In the genomic region with DNA sequence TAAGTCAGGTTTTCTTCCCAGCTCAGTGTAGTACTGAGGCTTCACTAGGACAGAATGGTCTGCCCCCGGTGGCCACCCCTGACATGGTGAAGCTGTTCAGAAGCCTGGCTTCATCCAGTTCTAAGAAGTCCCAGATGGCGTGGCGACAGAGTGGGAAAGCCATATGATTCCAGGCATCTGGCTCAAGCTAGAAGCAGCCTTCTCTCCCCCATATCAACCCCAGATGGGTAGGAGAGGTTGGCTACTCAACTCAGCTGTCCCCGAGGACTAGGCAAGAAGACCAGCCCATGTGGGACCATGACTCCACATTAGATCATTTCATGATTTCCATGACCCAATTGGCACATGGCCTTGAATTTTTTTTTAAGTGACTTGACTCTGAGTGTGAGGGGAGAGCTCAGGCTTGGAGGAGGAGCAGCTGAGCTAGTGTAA, we compare ENCODE assay signal across 10 mouse cellular contexts. TPM values are rescaled to one million over a fixed set of nuclear protein-coding genes. Genes with fewer than 3 reads are reported as not detected.
DNase-seq lines count a peak whose midpoint lies in the region; ATAC-seq lines count a peak whose summit lies in the region.
"Had no signal": no experiment of that assay in that cellular context is flagged by ENCODE, and none has a peak within 500 bp of the region (broad histone marks: within the 10 kb centered on the region; RNA-seq: fewer than 3 reads in every experiment).

No protein-coding gene starts in this region.

- no peak overlapping the region for H3K9ac ChIP-seq in forebrain, embryonic 15.5 days (replicated peaks)
- H3K9ac ChIP-seq: neural tube, embryonic 12.5 days had no signal

- no peaks in the 10 kb centered on the region for H3K27me3 ChIP-seq in forebrain, embryonic 10.5 days (ENCODE audit: poor library complexity, severe bottlenecking)
- no peaks in the 10 kb centered on the region for H3K27me3 ChIP-seq in forebrain, embryonic 15.5 days
- H3K27me3 ChIP-seq: neural tube, embryonic 12.5 days had no signal

- no peak overlapping the region for H3K27ac ChIP-seq in forebrain, embryonic 10.5 days
- H3K27ac ChIP-seq in forebrain, embryonic 15.5 days (replicated peaks), result no peak overlapping the region
- H3K27ac ChIP-seq: neural tube, embryonic 12.5 days had no signal

- intact Hi-C loops in left cerebral cortex, postnatal 4 days (cut with DNase I), result no loop called here
- intact Hi-C loops in left cerebral cortex, postnatal 36 days (cut with DNase I), result no loop called here

- ATAC-seq in forebrain, embryonic 15.5 days (replicated peaks), result no peak; the same call in 1 of the 2 replicates
- ATAC-seq: CD4-positive, CD25-positive, alpha-beta regulatory T cell, adult 4 months had no signal

- no peak overlapping the region for H3K4me2 ChIP-seq in forebrain, embryonic 15.5 days (replicated peaks)
- H3K4me2 ChIP-seq: neural tube, embryonic 12.5 days had no signal

- 83% methylated on average over 4 of the region's 4 CpGs for WGBS in forebrain, embryonic 10.5 days
- WGBS in forebrain, embryonic 15.5 days, result 84% methylated on average over 4 of the region's 4 CpGs

- H3K36me3 ChIP-seq in forebrain, embryonic 10.5 days (replicated peaks), result peaks cover 92% of the 10 kb centered on the region
- H3K36me3 ChIP-seq in forebrain, embryonic 15.5 days, result peaks cover 18% of the 10 kb centered on the region

- H3K4me1 ChIP-seq in forebrain, embryonic 10.5 days, result peaks cover 17% of the 10 kb centered on the region
- H3K4me1 ChIP-seq in forebrain, embryonic 15.5 days, result peaks cover 22% of the 10 kb centered on the region

- no peak overlapping the region for H3K4me3 ChIP-seq in forebrain, embryonic 10.5 days
- H3K4me3 ChIP-seq in forebrain, embryonic 15.5 days, result no peak overlapping the region
- H3K4me3 ChIP-seq: neural tube, embryonic 12.5 days had no signal

- peak; percentile 18 for DNase-seq in forebrain, embryonic 10.5 days (ENCODE audit: extremely low spot score, low spot score)
- peak; percentile 66 for DNase-seq in left cerebral cortex, postnatal 4 days
- no peak for DNase-seq in left cerebral cortex, postnatal 36 days (ENCODE audit: low spot score in 2 of 2)
- DNase-seq in adipocyte (ENCODE audit: low spot score), result peak; percentile 77
- DNase-seq in heart, postnatal 4 days, result peak; percentile 71
- no peak for DNase-seq in frontal cortex, postnatal 14 days (ENCODE audit: low spot score in 2 of 2)
- no peak for DNase-seq in right cerebral cortex, postnatal 4 days

- H3K9me3 ChIP-seq in forebrain, embryonic 10.5 days, result no peaks in the 10 kb centered on the region; the same call in 1 of the 2 replicates
- no peaks in the 10 kb centered on the region for H3K9me3 ChIP-seq in forebrain, embryonic 15.5 days
- H3K9me3 ChIP-seq: neural tube, embryonic 12.5 days had no signal

RNA-seq across cellular contexts. Expression of a gene that starts 27.5 kb away (rescaled TPM):
- polyA plus RNA-seq in forebrain, embryonic 10.5 days (2016; fragmentation: Nextera tagmentation; extraction: Ambion mirVana), result 23.0 and 23.4 TPM in 2 replicates
- polyA plus RNA-seq in forebrain, embryonic 15.5 days (2015; fragmentation: Nextera tagmentation; extraction: Ambion mirVana), result 17.3 and 18.0 TPM in 2 replicates
- total RNA-seq in left cerebral cortex, postnatal 4 days (2021), result 10 to 100 TPM; 43.8 to 48.2 TPM
- total RNA-seq in left cerebral cortex, postnatal 36 days (2021), result 10 to 100 TPM; 10.8 to 13.3 TPM
- 10 to 100 TPM; 30.1 to 31.0 TPM for total RNA-seq in heart, postnatal 4 days (2021)

Comparison
In these comparisons a context has a peak if more than half of its experiments do, and no peak if none do; other contexts are left out.
1. DNase-seq: peak in forebrain, embryonic 10.5 days (single experiment), left cerebral cortex, postnatal 4 days (single experiment), adipocyte (single experiment) and heart, postnatal 4 days (single experiment); none in left cerebral cortex, postnatal 36 days (0 of 2), frontal cortex, postnatal 14 days (0 of 2) and right cerebral cortex, postnatal 4 days (single experiment).